Mouse (Mus musculus) heart, embryonic 16.5 days (tissue): Measurements from ENCODE around the gene Calm1. TPM values are rescaled to one million over a fixed set of nuclear protein-coding genes. Genes with fewer than 3 reads are reported as not detected.
"Not testable (repeated sequence)": the region's sequence is repeated elsewhere in the genome, so short reads cannot be mapped to it uniquely, and the experiment has no call there.

Experiments used
- ATAC-seq: fragments of 200-750 bp; cut with Nextera tagmentation; replicated peaks from 2 replicates; pipeline ENCODE4 v1.8.0; 2017; ENCODE audit warnings: moderate number of reproducible peaks; ENCODE audit not compliant: insufficient read depth, low FRiP score; ENCODE audit errors: extremely low read depth
- H3K27ac ChIP-seq: fragments of 300-500 bp; sonication (generic); 2 replicates; pipeline ENCODE4 v1.5.1; 2014; ENCODE audit warnings: mild to moderate bottlenecking, low read length, control low read depth, moderate library complexity
- H3K27me3 ChIP-seq: fragments of 300-500 bp; sonication (generic); 2 replicates; pipeline ENCODE4 v1.6.1; 2014; ENCODE audit warnings: low read length, mixed read lengths; ENCODE audit not compliant: control insufficient read depth, insufficient read depth
- H3K36me3 ChIP-seq: fragments of 300-500 bp; sonication (generic); 2 replicates; pipeline ENCODE4 v1.6.1; 2014; ENCODE audit not compliant: control insufficient read depth, insufficient read depth
- H3K4me1 ChIP-seq: fragments of 300-500 bp; sonication (generic); 2 replicates; pipeline ENCODE4 v1.6.1; 2014; ENCODE audit warnings: low read length, mixed read lengths; ENCODE audit not compliant: control insufficient read depth, insufficient read depth
- H3K4me2 ChIP-seq: fragments of 300-500 bp; sonication (generic); 2 replicates; pipeline ENCODE4 v1.6.1; 2014; ENCODE audit warnings: low read depth, mild to moderate bottlenecking, control low read depth, low read length
- H3K4me3 ChIP-seq: fragments of 300-500 bp; sonication (generic); 2 replicates; pipeline ENCODE4 v1.5.1; 2014; ENCODE audit warnings: mild to moderate bottlenecking, control low read depth, low read length
- H3K9ac ChIP-seq: fragments of 300-500 bp; sonication (generic); 2 replicates; pipeline ENCODE4 v1.6.1; 2014; ENCODE audit warnings: low read length, control low read depth
- H3K9me3 ChIP-seq: fragments of 300-500 bp; sonication (generic); replicated peaks from 2 replicates; pipeline ENCODE4 v1.6.1; 2016; ENCODE audit warnings: low read length; ENCODE audit not compliant: control insufficient read depth
- WGBS: fragments of 180-500 bp; shearing (Covaris S2); extraction: QIAGEN DNeasy Blood & Tissue Kit; methylation state at CpG from one replicate; pipeline ENCODE4 v1.1.7; 2014; 5-methylcytosine and 5-hydroxymethylcytosine counted together
- polyA plus RNA-seq: library from polyadenylated mRNA; unstranded; fragments of >200 nt; fragmentation: Nextera tagmentation; extraction: Ambion mirVana; gene quantifications from 2 replicates; pipeline ENCODE4 v1.2.1, GENCODE M21; 2015

Gene Calm1
- polyA plus RNA-seq, 1 experiment from 2014 or later, result 756 TPM

GRCm38 (mm10) chr12:100172481-100172880 is 26.8 kb upstream of the Calm1 start:
- no peak overlapping the region for H3K4me2 ChIP-seq
- 44% methylated on average over 7 of the region's 7 CpGs for WGBS
- H3K4me1 ChIP-seq, result peaks cover 9% of the 10 kb centered on the region
- no peaks in the 10 kb centered on the region for H3K36me3 ChIP-seq
- no peak for ATAC-seq
- no peak overlapping the region for H3K4me3 ChIP-seq
- no peaks in the 10 kb centered on the region for H3K9me3 ChIP-seq
- H3K27ac ChIP-seq, result no peak overlapping the region
- no peaks in the 10 kb centered on the region for H3K27me3 ChIP-seq
- H3K9ac ChIP-seq, result no peak overlapping the region

GRCm38 (mm10) chr12:100176469-100177056 is 22.7 kb upstream of the Calm1 start:
- WGBS, result 73% methylated on average over 11 of the region's 11 CpGs
- no peak overlapping the region for H3K27ac ChIP-seq
- no peak overlapping the region for H3K9ac ChIP-seq
- H3K27me3 ChIP-seq, result no peaks in the 10 kb centered on the region
- H3K4me2 ChIP-seq, result no peak overlapping the region
- H3K9me3 ChIP-seq, result no peaks in the 10 kb centered on the region
- no peaks in the 10 kb centered on the region for H3K36me3 ChIP-seq
- no peak for ATAC-seq
- no peak overlapping the region for H3K4me3 ChIP-seq
- no peaks in the 10 kb centered on the region for H3K4me1 ChIP-seq

- Histone ChIP-seq H3K4me2 (no peak overlapping the region), H3K4me3 (no peak overlapping the region), H3K4me1 (no peaks in the 10 kb centered on the region), H3K27me3 (no peaks in the 10 kb centered on the region), H3K27ac (no peak overlapping the region), H3K9me3 (peaks cover 3% of the 10 kb centered on the region; the same call in 1 of the 2 replicates), H3K9ac (no peak overlapping the region), H3K36me3 (no peaks in the 10 kb centered on the region)
- ATAC-seq, result no peak
- WGBS, result 43% methylated on average over 6 of the region's 6 CpGs
These were observed 20.3 kb upstream of the Calm1 start for GRCm38 (mm10) chr12:100178898-100179440.

- 0 out of 2 replicates have a peak, but pooled peaks cover 2% of the 10 kb centered on the region for H3K4me1 ChIP-seq
- no peak overlapping the region for H3K4me3 ChIP-seq
- H3K4me2 ChIP-seq, result no peak overlapping the region
- no peak overlapping the region for H3K9ac ChIP-seq
- H3K9me3 ChIP-seq, result peaks cover 3% of the 10 kb centered on the region; the same call in 1 of the 2 replicates
- no peaks in the 10 kb centered on the region for H3K27me3 ChIP-seq
- no peaks in the 10 kb centered on the region for H3K36me3 ChIP-seq
- no peak for ATAC-seq
- 86% methylated on average over 13 of the region's 13 CpGs for WGBS
- H3K27ac ChIP-seq, result no peak overlapping the region
These were observed 18.4 kb upstream of the Calm1 start for GRCm38 (mm10) chr12:100180802-100181201.

GRCm38 (mm10) chr12:100182676-100183075 is 16.6 kb upstream of the Calm1 start:
- Histone ChIP-seq H3K27ac (no peak overlapping the region), H3K4me2 (no peak overlapping the region), H3K4me3 (no peak overlapping the region), H3K9ac (no peak overlapping the region), H3K4me1 (peaks cover 8% of the 10 kb centered on the region; the same call in 1 of the 2 replicates), H3K27me3 (no peaks in the 10 kb centered on the region), H3K9me3 (peaks cover 3% of the 10 kb centered on the region; the same call in 1 of the 2 replicates), H3K36me3 (no peaks in the 10 kb centered on the region)
- ATAC-seq, result no peak
- WGBS, result 79% methylated on average over 2 of the region's 2 CpGs

- Histone ChIP-seq H3K4me2 (no peak overlapping the region), H3K9ac (no peak overlapping the region), H3K9me3 (peaks cover 3% of the 10 kb centered on the region; the same call in 1 of the 2 replicates), H3K27me3 (no peaks in the 10 kb centered on the region), H3K27ac (no peak overlapping the region), H3K4me1 (peaks cover 8% of the 10 kb centered on the region; the same call in 1 of the 2 replicates), H3K4me3 (no peak overlapping the region), H3K36me3 (no peaks in the 10 kb centered on the region)
- no peak for ATAC-seq
- WGBS, result 58% methylated on average over 5 of the region's 5 CpGs
These were observed 15.3 kb upstream of the Calm1 start for GRCm38 (mm10) chr12:100183970-100184369.

DNA sequence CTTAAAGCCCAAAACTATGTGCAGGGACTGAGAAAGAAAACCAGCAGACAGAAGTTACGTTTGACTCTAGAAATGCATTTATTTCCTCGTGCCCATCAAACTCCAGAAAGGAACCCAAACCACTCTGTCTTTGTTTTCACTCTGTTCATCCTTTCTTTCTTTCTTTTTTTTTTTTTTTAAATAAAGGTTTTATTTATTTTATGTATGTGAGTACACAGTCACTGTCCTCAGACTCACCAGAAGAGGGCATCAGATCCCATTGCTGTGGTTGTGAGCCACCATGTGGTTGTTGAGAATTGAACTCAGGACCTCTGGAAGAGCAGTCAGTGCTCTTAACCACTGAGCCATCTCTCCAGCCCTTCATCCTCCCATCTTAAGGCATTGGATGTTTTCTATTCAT is 14.3 kb upstream of the Calm1 start:
- not testable (repeated sequence) for H3K4me2 ChIP-seq, H3K9me3 ChIP-seq, H3K27me3 ChIP-seq, H3K9ac ChIP-seq, H3K27ac ChIP-seq, H3K4me3 ChIP-seq, H3K4me1 ChIP-seq, ATAC-seq, H3K36me3 ChIP-seq
- WGBS, result 82% methylated on average over 2 of the region's 2 CpGs

GRCm38 (mm10) chr12:100185897-100186296 is 13.3 kb upstream of the Calm1 start:
- no peak for ATAC-seq
- Histone ChIP-seq H3K27me3 (no peaks in the 10 kb centered on the region), H3K4me1 (peaks cover 8% of the 10 kb centered on the region; the same call in 1 of the 2 replicates), H3K27ac (0 out of 2 replicates have a peak overlapping the region, but pooled peaks have one; percentile 21), H3K4me2 (no peak overlapping the region), H3K36me3 (no peaks in the 10 kb centered on the region), H3K9me3 (peaks cover 3% of the 10 kb centered on the region; the same call in 1 of the 2 replicates), H3K9ac (no peak overlapping the region), H3K4me3 (no peak overlapping the region)
- 66% methylated on average over 7 of the region's 7 CpGs for WGBS

DNA sequence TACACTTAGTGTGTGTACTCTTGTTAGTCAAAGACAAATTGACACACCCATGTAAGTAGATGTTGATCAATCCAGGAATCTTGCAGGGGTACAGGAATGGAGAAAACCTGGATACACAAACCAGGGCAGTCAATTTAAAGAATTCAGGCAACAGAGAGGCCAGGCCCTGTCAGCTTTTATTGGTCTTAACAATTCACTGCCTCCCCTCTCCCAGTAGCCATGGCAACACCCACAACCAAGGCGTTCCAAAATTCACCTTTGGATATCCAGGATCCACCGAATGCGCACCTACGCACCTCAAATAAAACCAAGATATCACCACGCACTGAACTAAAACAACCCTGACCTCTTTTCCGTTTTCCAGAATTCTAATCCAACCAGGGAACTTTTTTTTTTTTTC is 12.9 kb upstream of the Calm1 start:
- Histone ChIP-seq H3K27ac (peak overlapping the region; percentile 98), H3K4me3 (peak overlapping the region; percentile 59), H3K4me2 (peak overlapping the region; percentile 78), H3K4me1 (peaks cover 8% of the 10 kb centered on the region; the same call in 1 of the 2 replicates), H3K9me3 (peaks cover 3% of the 10 kb centered on the region; the same call in 1 of the 2 replicates), H3K36me3 (no peaks in the 10 kb centered on the region), H3K9ac (peak overlapping the region; percentile 75), H3K27me3 (no peaks in the 10 kb centered on the region)
- no peak for ATAC-seq
- WGBS, result 12% methylated on average over 6 of the region's 6 CpGs
